Mouse (Mus musculus): Measurements from ENCODE around the gene H1fx.
"Not testable (repeated sequence)": the region's sequence is repeated elsewhere in the genome, so short reads cannot be mapped to it uniquely, and the experiment has no call there.

Gene H1fx

GRCm38 (mm10) chr6:87981547-87982256, at the start of gene H1fx:
Gene H1fx, minus strand, starts transcription at chr6:87981637.
- DNase-seq (ENCODE audit: low spot score in 2 of 2): peak; percentile 72 to 74

DNA sequence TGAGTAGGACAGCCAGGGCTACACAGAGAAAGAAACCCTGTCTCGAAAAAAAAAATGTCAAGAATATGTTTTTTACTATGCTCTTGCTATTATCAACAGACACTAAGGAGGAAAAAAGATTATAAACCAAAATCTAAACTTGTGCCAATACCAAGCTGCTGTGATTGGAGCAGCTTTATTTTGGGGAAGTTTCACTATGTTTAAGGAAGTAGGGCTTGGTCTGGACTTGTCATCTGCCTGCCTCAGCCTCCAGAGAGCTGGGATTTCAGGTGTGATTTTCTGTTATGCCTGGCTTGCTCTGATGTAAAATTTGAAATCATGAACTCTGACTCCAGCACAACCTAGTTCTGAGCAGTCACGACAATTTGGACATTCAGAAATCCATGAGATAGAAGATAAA, 49.0 kb upstream of the H1fx start:
- DNase-seq (ENCODE audit: low spot score in 2 of 2): no peak

DNA sequence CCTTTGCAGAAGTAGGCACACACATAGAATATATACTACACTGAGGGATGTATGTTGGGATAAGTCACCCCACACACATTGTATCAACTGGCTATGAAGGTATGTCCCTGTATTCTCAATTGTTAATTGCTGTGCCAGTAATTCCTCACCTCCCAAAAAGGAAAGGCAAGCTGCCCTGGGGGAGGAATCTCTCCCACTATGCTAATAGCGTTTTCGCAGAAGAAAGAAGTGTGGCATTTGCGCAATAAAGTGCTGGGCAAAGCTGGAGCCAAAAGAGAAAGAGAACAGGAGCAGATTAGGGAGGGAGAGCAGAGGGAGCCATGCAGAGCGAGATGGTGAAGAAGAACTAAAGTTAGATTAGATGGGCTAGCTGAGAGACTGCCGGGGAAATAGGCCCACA, 46.0 kb upstream of the H1fx start:
- DNase-seq (ENCODE audit: low spot score in 2 of 2): peak in 1 of 2 experiments; percentile 53

- no peak for DNase-seq (ENCODE audit: low spot score in 2 of 2)
Measured at GRCm38 (mm10) chr6:88023316-88023890, 42.0 kb upstream of the H1fx start.

DNA sequence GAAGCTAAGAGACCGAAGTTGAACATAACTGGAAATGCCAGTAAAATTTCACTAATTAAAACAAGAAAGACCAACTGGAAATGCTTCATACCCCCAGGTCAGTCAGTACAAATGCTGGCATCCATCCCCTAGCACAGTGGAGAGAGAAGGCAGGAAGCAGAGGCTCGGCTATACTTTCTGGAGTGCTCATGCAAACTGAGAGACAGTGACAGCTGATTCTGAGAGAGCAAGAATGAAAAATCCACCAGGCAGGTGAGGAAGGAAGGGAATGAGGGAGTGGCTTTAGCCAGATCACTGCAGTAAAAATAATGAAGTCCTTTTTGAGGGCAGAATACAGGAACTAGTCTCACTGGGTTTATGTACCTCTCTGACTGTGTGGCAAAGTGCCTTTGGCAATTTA, 37.7 kb upstream of the H1fx start:
- DNase-seq (ENCODE audit: low spot score in 2 of 2): no peak

GRCm38 (mm10) chr6:88017821-88018220, 36.4 kb upstream of the H1fx start:
- no peak for DNase-seq (ENCODE audit: low spot score in 2 of 2)

DNA sequence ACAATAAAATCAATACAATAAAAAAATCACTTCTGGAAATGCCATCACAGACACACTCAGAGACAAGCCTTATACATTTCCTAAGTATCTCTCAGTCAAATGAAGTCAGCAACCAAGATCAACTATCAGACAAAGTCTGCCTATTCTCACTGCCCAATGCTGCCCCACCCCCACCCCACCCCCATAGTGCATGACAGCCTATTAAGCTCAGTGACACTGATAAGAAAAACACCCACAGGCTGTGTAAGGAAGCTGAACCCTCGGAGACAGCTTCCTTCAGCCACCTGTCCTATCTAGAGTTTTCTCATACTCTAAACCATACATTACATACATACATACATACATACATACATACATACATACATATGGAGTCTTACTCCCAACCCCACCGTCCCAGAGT, 34.4 kb upstream of the H1fx start:
- DNase-seq (ENCODE audit: low spot score in 2 of 2): no peak

DNA sequence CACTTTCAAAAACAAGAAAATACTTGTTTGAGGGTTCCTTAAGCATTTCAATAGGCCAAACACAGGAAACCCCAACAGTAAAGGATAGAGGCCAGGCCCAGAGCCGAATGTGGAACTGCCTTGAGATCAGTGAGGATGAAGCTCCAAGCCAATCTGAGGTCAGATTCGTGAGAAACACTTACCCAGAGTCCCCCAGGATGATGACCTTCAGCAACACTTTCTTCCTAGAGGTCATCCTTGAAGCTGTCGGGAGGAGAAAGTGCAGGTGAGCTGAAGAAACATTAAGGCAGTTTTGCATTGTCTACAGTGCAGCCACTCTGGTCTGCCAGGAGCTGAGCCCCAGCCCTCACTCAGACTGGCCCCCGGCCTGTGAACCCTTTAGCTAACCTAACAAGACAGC, 32.0 kb upstream of the H1fx start:
- no peak for DNase-seq (ENCODE audit: low spot score in 2 of 2)

DNA sequence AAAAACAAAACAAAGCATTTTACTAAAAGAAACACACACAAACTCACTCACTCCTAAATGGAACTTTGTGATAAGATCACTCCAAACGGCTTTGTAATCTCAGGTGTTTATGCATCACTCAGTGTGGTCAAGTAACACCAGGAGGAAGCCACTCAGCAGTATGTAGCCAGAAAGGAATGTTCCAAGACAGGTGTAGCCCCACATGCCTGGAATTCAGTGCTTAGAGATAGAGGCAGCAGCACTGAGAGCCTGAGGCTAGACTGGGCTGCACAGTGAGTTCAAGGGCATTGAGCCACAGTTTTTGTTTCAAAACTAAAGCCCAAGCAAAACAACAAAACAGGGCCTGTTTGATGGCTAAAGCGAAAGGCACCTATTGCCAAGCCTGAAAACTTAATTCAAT, 31.2 kb upstream of the H1fx start:
- no peak for DNase-seq (ENCODE audit: low spot score in 2 of 2)

GRCm38 (mm10) chr6:88011106-88011505, 29.7 kb upstream of the H1fx start:
- not testable (repeated sequence) for DNase-seq (ENCODE audit: low spot score in 2 of 2)

- DNase-seq (ENCODE audit: low spot score in 2 of 2): no peak
Measured at GRCm38 (mm10) chr6:88009209-88009608, 27.8 kb upstream of the H1fx start.

GRCm38 (mm10) chr6:88004773-88005172, 23.3 kb upstream of the H1fx start:
- DNase-seq (ENCODE audit: low spot score in 2 of 2): not testable (repeated sequence)

GRCm38 (mm10) chr6:88003439-88003838, 22.0 kb upstream of the H1fx start:
- DNase-seq (ENCODE audit: low spot score in 2 of 2): no peak

DNA sequence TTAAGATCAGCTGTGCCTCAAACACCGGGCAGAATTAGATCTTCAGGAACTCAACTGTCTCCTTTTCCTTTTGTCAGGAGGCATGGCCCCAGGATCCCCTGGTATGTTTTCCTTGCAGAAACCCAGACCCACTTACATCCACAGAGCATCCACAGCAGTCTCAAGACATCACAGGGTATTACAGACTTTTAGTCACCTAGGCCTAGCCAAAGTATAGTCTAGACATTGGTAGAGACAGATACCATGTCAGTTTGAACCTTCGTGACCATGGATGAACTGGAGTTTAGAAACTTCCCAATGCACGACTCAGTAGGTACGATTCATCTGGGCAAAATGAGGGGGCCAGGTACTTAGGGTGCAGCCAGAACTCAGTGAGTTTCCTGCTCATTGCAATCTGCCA, 16.9 kb upstream of the H1fx start:
- DNase-seq (ENCODE audit: low spot score in 2 of 2): no peak

GRCm38 (mm10) chr6:87997706-87998265, 16.3 kb upstream of the H1fx start:
- peak; percentile 77 to 85 for DNase-seq (ENCODE audit: low spot score in 2 of 2)

GRCm38 (mm10) chr6:87996606-87997005, 15.2 kb upstream of the H1fx start:
- DNase-seq (ENCODE audit: low spot score in 2 of 2): no peak

DNA sequence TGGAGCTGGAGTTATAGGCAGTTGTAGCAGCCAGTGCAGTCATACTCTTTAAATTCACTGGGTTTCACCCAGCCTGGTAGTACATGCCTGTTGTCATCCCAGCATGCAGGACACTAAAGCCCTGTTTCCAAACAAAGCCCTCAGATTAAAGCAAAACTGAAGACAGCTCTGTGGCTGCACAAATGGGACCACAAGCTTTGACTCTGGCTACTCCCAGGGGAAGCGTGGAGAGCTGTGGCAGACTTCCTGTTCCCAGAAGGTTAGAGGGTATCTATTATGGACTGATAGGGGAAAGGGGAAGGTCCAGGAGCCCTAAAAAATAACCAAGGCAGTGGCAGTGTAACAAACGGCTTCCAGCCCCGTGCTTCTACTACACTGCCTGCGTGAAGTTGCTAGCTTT, 14.1 kb upstream of the H1fx start:
- DNase-seq (ENCODE audit: low spot score in 2 of 2): no peak

DNA sequence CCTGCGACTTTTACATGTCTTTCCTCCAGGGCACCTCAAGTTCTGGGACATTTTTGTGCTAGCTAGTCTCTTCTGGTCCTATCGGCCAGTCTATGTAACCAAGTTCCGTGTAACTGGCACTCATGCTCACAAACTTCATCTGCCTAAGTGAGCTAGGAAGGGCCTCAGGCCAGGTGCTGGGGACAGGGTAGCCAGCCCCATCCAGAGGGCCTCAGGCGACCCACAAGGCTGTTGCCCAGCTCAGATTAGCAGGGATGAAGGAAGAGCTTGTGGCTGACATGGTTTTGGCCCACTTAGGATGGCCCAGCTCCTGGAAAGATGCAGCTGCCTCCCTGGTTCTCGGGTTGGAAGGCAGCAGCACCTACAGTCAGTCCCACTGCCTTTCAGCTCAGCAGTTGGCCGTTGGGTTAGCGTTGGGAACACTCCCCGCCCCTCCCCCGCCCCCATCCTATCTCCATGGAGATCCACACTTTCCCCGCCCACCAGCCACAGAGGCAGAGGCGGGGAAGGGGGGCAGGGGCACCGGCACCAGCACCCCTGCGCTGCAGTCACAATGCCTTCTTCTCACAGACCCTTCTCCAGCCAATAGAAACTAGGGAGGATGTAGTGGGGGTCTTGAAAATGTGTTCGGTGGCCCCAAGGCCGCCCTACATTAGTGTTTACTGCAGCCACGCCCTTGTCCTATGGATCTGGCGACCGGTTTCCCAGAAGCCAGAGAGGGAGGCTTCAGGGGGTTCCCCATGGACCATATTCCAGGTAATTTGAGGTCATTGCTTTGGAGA, 12.5 kb upstream of the H1fx start:
- peak; percentile 54 to 67 for DNase-seq (ENCODE audit: low spot score in 2 of 2)

- no peak for DNase-seq (ENCODE audit: low spot score in 2 of 2)
Measured at GRCm38 (mm10) chr6:87992733-87993132, 11.3 kb upstream of the H1fx start.

GRCm38 (mm10) chr6:87991886-87992285, 10.4 kb upstream of the H1fx start:
- DNase-seq (ENCODE audit: low spot score in 2 of 2): no peak

GRCm38 (mm10) chr6:87991216-87991615, 9.8 kb upstream of the H1fx start:
- no peak for DNase-seq (ENCODE audit: low spot score in 2 of 2)

GRCm38 (mm10) chr6:87982506-87982905, 1.1 kb upstream of the H1fx start:
- DNase-seq (ENCODE audit: low spot score in 2 of 2): no peak
